Mouse (Mus musculus): Measurements from ENCODE around the gene Pdp2.
A peak's percentile ranks its signal among the peaks of the same experiment; 100 is the strongest.

Gene Pdp2

DNA sequence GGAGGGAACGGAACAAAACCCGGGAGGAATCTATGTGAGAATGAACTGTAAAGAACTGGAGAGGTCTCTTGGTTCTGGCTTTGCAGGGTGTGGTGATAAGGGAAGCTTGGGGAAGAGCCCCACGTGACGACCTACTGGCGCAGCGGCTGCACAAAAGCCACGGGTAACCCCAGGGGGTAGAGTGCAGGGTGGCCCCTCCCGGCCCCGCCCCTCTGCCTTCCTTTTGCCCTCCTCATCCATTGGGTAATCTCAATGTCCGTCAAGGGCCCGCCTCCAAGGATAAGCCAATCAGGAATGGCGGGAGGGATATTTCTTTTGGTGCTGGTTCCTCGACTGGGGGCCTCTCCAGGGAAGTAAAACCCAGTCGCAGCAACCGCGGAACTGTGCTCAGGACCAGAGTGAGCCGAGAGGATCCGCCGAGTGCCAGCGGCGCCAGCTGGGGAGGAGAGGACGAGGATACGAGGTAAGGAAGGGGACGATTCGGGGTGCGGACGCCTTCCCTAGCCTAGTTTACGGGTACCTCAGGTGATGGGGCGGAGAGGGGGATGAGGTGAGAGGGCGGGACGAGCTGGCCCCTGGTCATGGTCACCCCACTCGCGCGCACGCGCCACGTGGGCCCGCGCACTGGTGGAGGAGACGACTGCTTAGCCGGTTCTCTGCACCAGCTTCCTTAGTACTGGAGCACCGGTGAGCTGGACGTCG lies at the start of gene Pdp2:
Gene Pdp2 (plus strand): TSS at position 319 of the 702 bp plus-strand sequence.
- DNase-seq (ENCODE audit: low read depth, low spot score) = peak; percentile 94

GRCm38 (mm10) chr8:104541515-104541880 lies 49.8 kb upstream of the Pdp2 start:
- DNase-seq (ENCODE audit: low read depth, low spot score) = no peak

- DNase-seq (ENCODE audit: low read depth, low spot score) = no peak
Observed at GRCm38 (mm10) chr8:104542160-104542559, 49.1 kb upstream of the Pdp2 start.

- DNase-seq (ENCODE audit: low read depth, low spot score) = no peak
Observed at GRCm38 (mm10) chr8:104543440-104544045, 47.7 kb upstream of the Pdp2 start.

DNA sequence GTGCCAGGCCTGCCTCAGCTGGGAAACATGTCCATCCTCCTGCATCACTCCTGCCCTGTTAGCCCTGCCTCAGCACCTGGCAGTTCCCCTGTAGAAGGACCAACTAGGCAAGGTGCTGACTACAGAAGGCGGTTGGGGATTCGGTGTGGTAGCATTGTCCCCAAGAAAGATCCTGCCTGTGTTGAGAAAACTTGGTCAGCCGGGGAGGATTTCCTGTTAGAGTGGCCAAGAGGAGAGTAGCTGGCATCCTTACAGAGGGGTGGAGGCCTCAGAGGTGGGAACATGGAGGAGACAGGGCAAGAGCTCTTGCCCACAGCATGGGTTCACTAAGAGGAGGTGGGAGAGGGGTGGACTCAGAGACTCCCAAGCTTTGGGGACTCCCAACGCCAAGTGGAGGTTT lies 36.1 kb upstream of the Pdp2 start:
- no peak for DNase-seq (ENCODE audit: low read depth, low spot score)

- no peak for DNase-seq (ENCODE audit: low read depth, low spot score)
Observed at GRCm38 (mm10) chr8:104557226-104557625, 34.0 kb upstream of the Pdp2 start.

- DNase-seq (ENCODE audit: low read depth, low spot score) = no peak
Observed at GRCm38 (mm10) chr8:104560731-104561130, 30.5 kb upstream of the Pdp2 start.

GRCm38 (mm10) chr8:104564633-104565456 lies 26.4 kb upstream of the Pdp2 start:
- peak; percentile 97 for DNase-seq (ENCODE audit: low read depth, low spot score)

DNA sequence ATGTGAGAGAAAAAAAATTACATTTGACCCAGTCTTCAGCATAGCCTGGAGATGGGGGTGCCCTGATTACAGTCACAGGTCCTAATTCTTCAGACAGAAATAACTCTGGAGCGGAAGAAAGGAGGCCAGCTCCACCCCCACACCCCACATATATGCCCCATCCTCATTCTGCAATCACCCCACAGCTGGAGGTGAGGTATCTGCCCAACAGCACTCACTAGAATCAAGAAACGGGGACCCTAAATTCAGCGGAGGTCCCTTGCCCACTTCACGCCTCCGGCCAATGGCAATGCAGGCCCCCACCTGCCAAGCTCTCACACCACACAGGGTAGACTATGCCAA lies 25.8 kb upstream of the Pdp2 start:
- DNase-seq (ENCODE audit: low read depth, low spot score) = no peak

DNA sequence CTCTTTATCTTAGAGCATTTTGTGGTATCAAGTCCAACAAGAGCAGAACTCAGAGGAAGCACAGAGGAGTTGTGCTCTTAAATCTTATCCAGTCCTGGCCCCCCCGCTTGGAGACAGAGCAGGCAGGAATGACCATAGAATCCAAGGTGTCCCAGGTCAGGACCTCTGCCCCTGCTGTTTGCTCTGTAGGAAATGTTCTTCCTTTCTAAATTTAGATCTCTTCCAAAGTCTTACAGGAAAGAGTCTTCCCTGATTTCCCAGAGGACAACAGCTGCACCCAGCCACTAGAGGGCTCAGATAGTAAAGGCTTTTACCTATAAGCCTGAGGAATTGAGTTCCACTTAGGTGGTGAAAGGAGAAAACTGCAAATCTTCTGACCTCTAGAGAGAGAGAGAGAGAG lies 21.7 kb upstream of the Pdp2 start:
- DNase-seq (ENCODE audit: low read depth, low spot score) = peak; percentile 41

DNA sequence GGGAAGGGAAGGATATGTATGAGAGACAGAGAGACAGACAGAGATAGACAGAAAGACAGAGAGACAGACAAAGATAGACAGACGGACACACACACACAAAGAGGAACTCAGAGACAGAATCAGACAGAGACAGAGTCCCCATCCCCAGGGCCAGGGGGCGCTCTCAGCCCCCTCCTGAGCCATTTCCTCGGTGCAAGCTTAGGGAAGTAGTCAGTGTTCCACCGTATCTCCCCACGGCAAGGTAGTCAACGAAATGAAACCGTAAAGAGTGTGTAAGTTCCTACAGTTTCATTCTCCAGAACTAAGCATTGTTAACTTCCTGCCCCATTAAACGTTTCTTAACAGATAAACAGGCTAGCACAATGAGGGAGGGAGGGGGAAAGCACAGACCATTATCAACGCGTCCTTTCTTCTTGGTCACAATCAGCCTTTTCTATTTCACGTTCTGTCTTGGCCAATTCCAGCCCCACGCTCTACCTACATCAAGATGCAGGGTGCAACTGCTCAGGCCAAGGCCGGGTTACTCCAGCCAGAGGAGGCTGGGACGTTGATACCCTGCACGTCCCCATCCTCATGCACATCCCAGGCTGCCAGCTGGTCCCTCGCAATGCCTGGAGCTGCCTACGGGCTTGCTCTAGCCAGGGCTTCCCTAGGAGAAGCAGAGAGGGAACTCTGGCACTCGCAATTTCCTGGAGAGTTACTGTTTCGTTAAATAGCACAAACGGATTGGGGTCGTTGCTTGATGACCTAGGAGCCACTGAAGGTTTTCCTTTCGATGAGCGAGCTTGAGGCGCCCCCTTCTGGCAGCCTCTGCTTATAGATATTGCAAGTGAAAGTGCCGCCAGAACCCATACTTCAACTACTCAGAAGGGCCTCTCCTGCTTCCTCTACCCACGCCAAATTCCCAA lies 20.6 kb upstream of the Pdp2 start:
- peak; percentile 91 for DNase-seq (ENCODE audit: low read depth, low spot score)

DNA sequence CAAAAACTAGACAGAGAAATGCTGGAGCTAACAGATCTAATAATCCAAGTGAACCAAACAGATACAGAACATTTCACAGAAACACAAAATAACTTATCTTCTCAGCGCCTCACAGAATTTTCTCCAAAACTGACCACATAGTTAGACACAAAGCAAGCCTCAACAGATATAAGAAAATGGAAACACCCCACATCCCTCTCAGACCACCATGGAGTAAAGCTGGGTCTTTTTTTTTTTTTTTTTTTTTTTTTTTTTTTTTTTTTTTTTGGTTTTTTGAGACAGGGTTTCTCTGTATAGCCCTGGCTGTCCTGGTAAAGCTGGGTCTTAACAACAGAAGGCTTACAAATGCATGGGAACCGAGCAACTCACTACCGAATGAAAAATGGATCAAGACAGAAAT lies 14.4 kb upstream of the Pdp2 start:
- no peak for DNase-seq (ENCODE audit: low read depth, low spot score)

DNA sequence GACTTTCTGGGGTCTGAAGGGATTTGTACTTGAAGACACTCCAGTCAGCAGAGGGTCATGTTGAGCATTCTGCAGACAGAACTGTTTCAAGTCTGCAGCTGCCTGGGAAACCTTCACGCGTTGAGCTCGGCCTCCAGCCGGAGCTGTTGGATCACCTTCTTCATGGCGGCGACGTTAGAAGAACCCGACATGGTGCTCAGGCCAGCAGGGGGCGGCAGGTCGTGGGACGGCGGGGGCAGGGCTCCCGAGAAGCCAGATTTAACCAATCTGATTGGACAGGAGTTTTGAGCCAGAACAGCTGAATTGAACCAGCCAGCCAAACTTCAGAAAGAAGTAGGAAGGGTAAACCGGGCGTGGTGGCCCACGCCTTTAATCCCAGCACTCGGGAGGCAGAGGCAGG lies 13.6 kb upstream of the Pdp2 start:
- DNase-seq (ENCODE audit: low read depth, low spot score) = peak; percentile 24

DNA sequence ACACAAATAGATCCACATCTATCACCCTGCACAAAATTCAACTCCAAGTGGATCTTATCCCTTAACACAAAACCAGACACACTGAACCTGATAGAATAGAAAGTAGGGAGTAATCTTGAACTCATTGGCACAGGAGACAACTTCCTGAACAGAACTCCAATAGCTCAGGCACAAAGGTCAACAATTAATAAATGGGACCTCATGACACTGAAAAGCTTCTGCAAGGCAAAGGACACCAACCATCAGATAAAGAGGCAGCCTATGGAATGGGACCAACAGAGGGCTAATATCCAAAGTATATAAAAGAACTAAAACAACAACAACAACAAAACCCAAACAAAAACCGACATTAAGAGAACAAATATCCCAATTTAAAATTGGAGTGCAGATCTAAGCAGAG lies 6.7 kb upstream of the Pdp2 start:
- DNase-seq (ENCODE audit: low read depth, low spot score) = no peak

- DNase-seq (ENCODE audit: low read depth, low spot score) = no peak
Observed at GRCm38 (mm10) chr8:104590284-104590683, 967 bp upstream of the Pdp2 start.

DNA sequence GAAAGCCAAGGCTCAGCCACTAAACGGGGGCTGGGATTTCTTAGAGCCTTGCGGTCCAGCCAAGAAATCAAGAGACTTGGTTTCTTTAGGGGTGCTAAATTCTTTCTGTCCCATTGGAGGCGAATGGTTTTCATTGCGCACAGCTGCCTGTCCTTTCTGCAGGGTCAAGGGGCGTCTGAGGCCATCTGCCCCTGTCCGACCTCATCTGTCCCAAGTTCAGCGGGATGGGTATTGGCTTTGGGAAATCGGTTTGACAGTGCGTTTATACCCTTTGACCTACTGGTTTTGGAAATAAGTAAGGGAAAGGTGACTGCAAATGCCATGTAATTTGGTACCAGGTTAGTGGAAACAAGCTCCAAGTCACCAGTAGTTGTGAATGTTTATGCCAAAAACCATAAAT lies 605 bp downstream of the Pdp2 start:
- DNase-seq (ENCODE audit: low read depth, low spot score) = no peak

DNA sequence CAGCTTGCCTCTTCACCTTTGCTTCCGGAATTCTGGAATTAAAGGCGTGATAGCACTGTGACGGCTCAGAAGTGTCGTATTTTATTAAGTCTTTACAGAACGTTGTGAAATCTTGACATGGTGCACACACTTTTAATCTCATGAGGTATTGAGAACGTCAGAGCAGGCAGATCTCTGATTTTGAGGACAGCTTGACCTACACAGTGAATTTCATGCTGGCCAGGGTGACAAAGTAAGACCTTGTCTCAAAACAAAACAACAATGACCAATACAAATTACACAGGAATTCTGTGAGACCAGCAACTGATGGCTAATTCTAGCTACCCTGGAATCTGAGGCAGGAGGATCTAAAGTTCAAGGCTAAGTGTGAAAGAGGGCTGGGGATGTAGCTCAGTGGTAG lies 1.3 kb downstream of the Pdp2 start:
- DNase-seq (ENCODE audit: low read depth, low spot score) = no peak

DNA sequence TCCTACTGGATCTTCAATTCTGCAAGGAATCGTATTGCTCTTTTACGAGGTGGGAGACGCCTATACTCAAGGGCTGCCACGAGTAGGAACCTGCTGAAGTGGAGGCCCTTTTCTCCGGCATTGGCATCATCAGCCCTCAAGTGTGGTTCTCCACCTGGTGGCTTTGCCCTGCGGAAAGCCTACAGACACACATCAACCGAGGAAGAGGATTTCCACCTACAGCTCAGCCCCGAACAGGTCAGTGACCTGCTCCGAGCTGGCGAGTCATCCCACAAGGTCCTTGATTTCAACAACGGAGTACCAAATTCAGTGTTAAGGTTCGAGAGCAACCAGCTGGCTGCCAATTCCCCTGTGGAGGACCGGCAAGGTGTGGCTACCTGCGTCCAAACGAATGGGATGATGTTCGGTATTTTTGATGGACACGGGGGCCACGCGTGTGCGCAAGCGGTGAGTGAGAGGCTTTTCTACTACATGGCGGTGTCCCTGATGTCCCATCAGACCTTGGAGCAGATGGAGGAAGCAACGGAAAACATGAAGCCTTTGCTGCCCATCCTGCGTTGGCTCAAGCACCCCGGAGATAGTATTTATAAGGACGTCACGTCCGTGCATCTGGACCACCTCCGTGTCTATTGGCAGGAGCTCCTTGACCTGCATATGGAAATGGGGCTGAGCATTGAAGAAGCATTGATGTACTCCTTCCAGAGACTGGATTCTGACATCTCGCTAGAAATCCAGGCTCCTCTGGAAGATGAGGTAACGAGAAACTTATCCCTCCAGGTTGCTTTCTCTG lies 2.5 kb downstream of the Pdp2 start:
- DNase-seq (ENCODE audit: low read depth, low spot score) = no peak

DNA sequence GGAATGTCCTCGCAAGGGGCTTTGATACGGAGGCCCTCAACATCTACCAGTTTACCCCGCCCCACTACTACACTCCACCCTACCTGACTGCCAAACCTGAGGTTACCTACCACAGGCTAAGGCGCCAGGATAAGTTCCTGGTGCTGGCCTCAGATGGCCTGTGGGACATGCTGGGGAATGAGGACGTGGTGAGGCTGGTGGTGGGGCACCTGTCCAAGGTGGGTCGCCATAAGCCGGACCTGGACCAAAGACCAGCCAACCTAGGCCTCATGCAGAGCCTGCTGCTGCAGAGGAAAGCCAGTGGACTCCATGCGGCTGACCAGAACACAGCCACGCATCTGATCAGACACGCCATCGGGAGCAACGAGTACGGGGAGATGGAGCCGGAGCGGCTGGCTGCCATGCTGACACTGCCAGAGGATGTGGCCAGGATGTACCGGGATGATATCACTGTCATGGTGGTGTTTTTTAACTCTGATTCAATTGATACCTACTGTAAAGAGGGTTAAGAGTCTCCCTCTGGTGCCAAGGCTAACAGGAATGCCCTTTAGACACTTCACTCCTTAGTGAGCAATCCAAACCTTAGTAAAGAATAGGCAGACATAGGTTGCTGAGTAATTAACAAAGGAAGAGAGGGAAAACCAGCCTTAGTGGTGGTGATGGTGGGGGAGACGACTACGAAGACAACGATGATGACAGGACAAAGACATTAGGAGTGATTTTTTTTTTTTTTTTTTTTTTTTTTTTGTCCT lies 3.5 kb downstream of the Pdp2 start:
- no peak for DNase-seq (ENCODE audit: low read depth, low spot score)

DNA sequence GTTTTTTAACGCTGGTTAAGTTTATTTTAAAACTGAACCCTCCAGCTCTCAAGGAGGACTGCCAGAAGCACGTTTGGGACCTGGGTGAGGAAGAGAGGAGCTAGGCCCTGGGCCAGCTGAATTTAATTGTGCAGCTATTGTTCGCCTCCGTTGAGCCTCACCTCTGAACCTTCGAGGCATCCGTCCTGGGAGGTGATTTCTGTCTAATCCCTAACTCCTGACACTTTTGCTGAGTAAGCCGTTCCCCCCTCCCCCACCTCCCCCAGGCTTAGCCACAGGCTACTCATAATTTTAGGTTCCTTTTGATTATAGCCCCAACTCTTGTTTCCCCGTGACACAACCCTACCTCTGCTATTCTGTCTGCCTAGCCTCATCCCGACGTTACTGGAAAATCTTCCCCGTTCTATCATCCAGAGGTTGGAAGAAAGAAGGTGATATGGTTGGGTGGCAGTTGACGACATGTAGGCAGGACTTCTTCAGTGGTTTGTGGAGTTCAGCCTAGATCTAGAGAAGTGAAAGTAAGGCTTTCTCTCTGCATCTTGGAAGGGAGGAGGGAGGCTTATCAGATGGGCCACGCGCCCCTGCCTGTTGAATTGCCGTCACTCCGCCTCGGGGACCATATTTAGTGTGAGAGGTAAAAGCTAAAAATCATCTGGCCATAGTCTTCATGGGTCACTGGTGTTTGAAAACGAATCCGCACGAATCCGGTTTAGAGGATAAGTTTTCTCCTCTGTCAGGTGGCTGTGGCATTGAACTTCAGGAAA lies 4.7 kb downstream of the Pdp2 start:
- DNase-seq (ENCODE audit: low read depth, low spot score) = no peak

All from CD4-positive, CD25-positive, alpha-beta regulatory T cell, adult 2 months (primary cell).